Mouse (Mus musculus) MEL (cell line): Measurements from ENCODE around the gene Wap.

Source experiments
- BHLHE40 ChIP-seq: IDR thresholded peaks from 2 replicates; pipeline ENCODE4 v1.6.1; 2012; ENCODE audit warnings: low read depth, mild to moderate bottlenecking, inconsistent platforms, low read length, improper control_type of control experiment, borderline replicate concordance
- CTCF ChIP-seq, 3 experiments: IDR thresholded peaks in 2 of 3; conservative IDR thresholded peaks in 1 of 3; 2 replicates each; pipeline ENCODE4 v1.5.1; 2011 to 2012; ENCODE audit warnings: low read length in 3 of 3, low read depth in 2 of 3, mild to moderate bottlenecking in 2 of 3, improper control_type of control experiment in 1 of 3, inconsistent platforms in 1 of 3, mixed read lengths in 1 of 3, moderate library complexity in 1 of 3; ENCODE audit not compliant: control insufficient read depth in 1 of 3, insufficient read depth in 1 of 3, poor library complexity in 1 of 3, severe bottlenecking in 1 of 3
- EP300 ChIP-seq, 2 experiments: IDR thresholded peaks; 2 replicates each; pipeline ENCODE4 v1.6.1; 2011; ENCODE audit warnings: improper control_type of control experiment in 2 of 2, low read length in 2 of 2, low read depth in 1 of 2, mild to moderate bottlenecking in 1 of 2
- ETS1 ChIP-seq: IDR thresholded peaks from 2 replicates; pipeline ENCODE4 v1.6.1; 2012; ENCODE audit warnings: low read depth, mild to moderate bottlenecking, inconsistent platforms, low read length, improper control_type of control experiment, moderate library complexity
- MAX ChIP-seq: IDR thresholded peaks from 2 replicates; pipeline ENCODE4 v1.6.1; 2011; ENCODE audit warnings: low read length, improper control_type of control experiment
- MEF2A ChIP-seq: IDR thresholded peaks from 2 replicates; pipeline ENCODE4 v1.6.1; 2014; ENCODE audit warnings: low read depth, mild to moderate bottlenecking, inconsistent platforms, low read length, improper control_type of control experiment; ENCODE audit not compliant: poor library complexity, insufficient replicate concordance, severe bottlenecking; ENCODE audit errors: extremely low read depth
- POLR2A ChIP-seq, 2 experiments: IDR thresholded peaks; 2 replicates each; pipeline ENCODE4 v1.6.1; 2011 to 2012; ENCODE audit warnings: low read length in 2 of 2, mild to moderate bottlenecking in 2 of 2, control low read depth in 1 of 2, improper control_type of control experiment in 1 of 2, low read depth in 1 of 2, moderate library complexity in 1 of 2; ENCODE audit not compliant: control insufficient read depth in 1 of 2, insufficient read depth in 1 of 2, poor library complexity in 1 of 2
- TAL1 ChIP-seq: IDR thresholded peaks from 2 replicates; pipeline ENCODE4 v1.6.1; 2012; ENCODE audit warnings: mild to moderate bottlenecking, inconsistent platforms, low read length, moderate library complexity, mixed read lengths
- TCF12 ChIP-seq: IDR thresholded peaks from 2 replicates; pipeline ENCODE4 v1.6.1; 2014; ENCODE audit warnings: low read depth, mild to moderate bottlenecking, inconsistent platforms, low read length, improper control_type of control experiment, moderate library complexity
- ZC3H11A ChIP-seq: IDR thresholded peaks from 2 replicates; pipeline ENCODE4 v1.6.1; 2012; ENCODE audit warnings: low read depth, mild to moderate bottlenecking, inconsistent platforms, low read length, improper control_type of control experiment
- ZKSCAN1 ChIP-seq: IDR thresholded peaks from 2 replicates; pipeline ENCODE4 v1.6.1; 2012; ENCODE audit warnings: low read depth, mild to moderate bottlenecking, inconsistent platforms, low read length, improper control_type of control experiment, moderate library complexity

DNA sequence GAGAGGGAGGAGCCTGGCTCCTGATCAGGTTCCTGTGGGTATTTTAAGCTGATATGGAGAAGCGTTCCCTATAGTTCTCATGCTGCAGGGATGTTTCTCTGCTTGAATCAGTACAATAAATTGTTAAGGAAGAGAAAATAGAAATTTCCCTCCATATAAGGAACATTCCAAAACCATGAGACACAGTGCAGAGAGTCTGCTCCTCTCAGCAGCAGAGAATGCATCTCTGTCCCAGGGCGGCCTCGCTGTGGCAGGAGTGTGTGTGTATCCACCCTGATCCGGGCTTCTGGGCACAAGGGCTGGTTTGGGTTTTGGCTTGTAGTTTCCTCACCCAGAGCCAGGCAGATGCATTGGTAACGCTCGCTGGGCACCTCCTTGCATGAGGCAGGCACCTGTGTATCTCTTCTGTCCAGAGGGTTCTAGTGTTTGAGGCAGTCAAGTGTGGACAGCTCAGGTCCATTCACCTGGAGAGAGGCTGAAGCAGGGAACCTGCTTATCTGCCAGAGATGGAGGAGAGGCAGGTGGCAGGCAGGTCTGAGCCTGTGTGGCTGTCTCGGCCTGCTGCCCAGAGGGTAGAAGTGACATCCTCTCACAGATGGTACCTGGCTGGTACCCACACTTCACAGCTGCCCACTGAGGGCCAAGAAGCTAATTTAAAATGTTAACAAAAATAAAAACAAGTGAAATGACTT, 51.0 kb downstream of the Wap start:
- no peak for TF ChIP-seq CTCF (IDR thresholded peaks at IDR 0.05 in 2 of 3, conservative IDR thresholded peaks at IDR 0.05 in 1 of 3; ENCODE audit: control insufficient read depth in 1 of 3, insufficient read depth in 1 of 3, low read depth in 2 of 3, low read length in 3 of 3, poor library complexity in 1 of 3, severe bottlenecking in 1 of 3)
- TF ChIP-seq EP300 (IDR thresholded peaks at IDR 0.05; ENCODE audit: low read depth in 1 of 2, low read length in 2 of 2): no peak
- TF ChIP-seq ETS1: no peak
- no peak for TF ChIP-seq TCF12
- no peak for TF ChIP-seq TAL1
- TF ChIP-seq POLR2A (IDR thresholded peaks at IDR 0.05; ENCODE audit: control insufficient read depth in 1 of 2, insufficient read depth in 1 of 2, low read depth in 1 of 2, low read length in 2 of 2, poor library complexity in 1 of 2): no peak
- TF ChIP-seq ZKSCAN1: no peak
- no peak for TF ChIP-seq ZC3H11A
- TF ChIP-seq MAX: no peak
- no peak for TF ChIP-seq MEF2A
- no peak for TF ChIP-seq BHLHE40
